Mouse (Mus musculus): ENCODE results near the gene Sh3bp1.

DNA sequence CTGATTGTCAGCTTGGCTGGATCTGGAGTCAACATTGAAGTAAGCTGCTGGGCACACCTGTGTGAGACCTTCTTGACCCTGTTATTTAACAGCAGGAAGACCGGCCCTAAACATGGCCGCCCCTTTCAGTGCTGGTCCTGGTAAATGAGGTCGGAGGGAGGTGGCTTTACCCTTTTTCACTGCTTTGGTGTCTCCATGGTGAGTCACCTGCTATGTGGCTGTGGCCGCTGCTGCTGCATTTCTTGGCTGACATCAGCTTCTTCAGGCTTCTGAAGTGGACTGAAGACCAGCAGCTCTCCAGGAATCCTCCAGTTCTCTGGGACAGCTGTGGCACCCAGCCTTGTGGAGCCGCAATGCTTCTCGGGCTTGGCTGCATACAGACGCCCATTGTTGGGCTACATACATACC lies 30.7 kb upstream of the Sh3bp1 start:
- TF ChIP-seq POLR2A (IDR thresholded peaks at IDR 0.05; ENCODE audit: extremely low read depth, insufficient read depth, low read length) (no peak), CTCF (IDR thresholded peaks at IDR 0.05; ENCODE audit: extremely low read depth, insufficient read depth, low read length) (no peak)
